Mouse (Mus musculus) layer of hippocampus, adult 9-11 months (tissue): ENCODE results near the gene Kcnk18.

Experiments
- DNase-seq: peaks from one replicate; pipeline ENCODE4 v3.0.0; 2022

Gene Kcnk18

GRCm38 (mm10) chr19:59218991-59219390 is at the start of gene Kcnk18:
Gene Kcnk18, plus strand, starts transcription at chr19:59219214.
- no peak for DNase-seq

- no peak for DNase-seq
These were observed 48.9 kb upstream of the Kcnk18 start, which contains the start of gene Vax1 for GRCm38 (mm10) chr19:59169936-59170765. Gene Vax1, minus strand, starts transcription at chr19:59170056.

- no peak for DNase-seq
These were observed 48.3 kb upstream of the Kcnk18 start for GRCm38 (mm10) chr19:59170766-59171095.

GRCm38 (mm10) chr19:59171151-59171870 is 47.7 kb upstream of the Kcnk18 start:
- no peak for DNase-seq

GRCm38 (mm10) chr19:59171871-59172245 is 47.2 kb upstream of the Kcnk18 start:
- no peak for DNase-seq

GRCm38 (mm10) chr19:59172781-59173180 is 46.2 kb upstream of the Kcnk18 start:
- DNase-seq = no peak

GRCm38 (mm10) chr19:59173341-59174015 is 45.5 kb upstream of the Kcnk18 start:
- DNase-seq = no peak

GRCm38 (mm10) chr19:59184000-59184399 is 35.0 kb upstream of the Kcnk18 start:
- no peak for DNase-seq

- no peak for DNase-seq
These were observed 30.0 kb upstream of the Kcnk18 start for GRCm38 (mm10) chr19:59188981-59189380.

GRCm38 (mm10) chr19:59190431-59191122 is 28.4 kb upstream of the Kcnk18 start:
- DNase-seq = no peak

GRCm38 (mm10) chr19:59191123-59191505 is 27.9 kb upstream of the Kcnk18 start:
- DNase-seq = no peak

- DNase-seq = no peak
These were observed 26.5 kb upstream of the Kcnk18 start for GRCm38 (mm10) chr19:59192491-59192890.

GRCm38 (mm10) chr19:59193456-59193855 is 25.6 kb upstream of the Kcnk18 start:
- no peak for DNase-seq

- DNase-seq = no peak
These were observed 24.8 kb upstream of the Kcnk18 start for GRCm38 (mm10) chr19:59193986-59194820.

- no peak for DNase-seq
These were observed 23.7 kb upstream of the Kcnk18 start for GRCm38 (mm10) chr19:59195181-59195770.

- DNase-seq = peak; percentile 38
These were observed 22.8 kb upstream of the Kcnk18 start for GRCm38 (mm10) chr19:59196111-59196666.

GRCm38 (mm10) chr19:59198161-59198560 is 20.9 kb upstream of the Kcnk18 start:
- peak; percentile 29 for DNase-seq

- peak; percentile 52 for DNase-seq
These were observed 10.5 kb upstream of the Kcnk18 start for GRCm38 (mm10) chr19:59208475-59208874.

- no peak for DNase-seq
These were observed 10.0 kb upstream of the Kcnk18 start for GRCm38 (mm10) chr19:59208986-59209385.

GRCm38 (mm10) chr19:59216891-59217290 is 2.1 kb upstream of the Kcnk18 start:
- DNase-seq = no peak

GRCm38 (mm10) chr19:59221131-59221530 is 2.1 kb downstream of the Kcnk18 start:
- DNase-seq = no peak
